Mouse (Mus musculus) small intestine, adult 2 months (tissue): ENCODE data around the gene Camta1.

Experiments used
- CTCF ChIP-seq: fragments of 200-500 bp; IDR thresholded peaks from 2 replicates; pipeline ENCODE4 v1.5.1; 2012; ENCODE audit warnings: low read depth, mild to moderate bottlenecking, control low read depth, inconsistent platforms, low read length, moderate library complexity, mixed read lengths; ENCODE audit not compliant: insufficient replicate concordance, insufficient read length; ENCODE audit errors: extremely low read depth
- POLR2A ChIP-seq: fragments of 200-500 bp; IDR thresholded peaks from 2 replicates; pipeline ENCODE4 v1.6.1; 2012; ENCODE audit warnings: low read depth, mild to moderate bottlenecking, control low read depth, inconsistent platforms, low read length, moderate library complexity

DNA sequence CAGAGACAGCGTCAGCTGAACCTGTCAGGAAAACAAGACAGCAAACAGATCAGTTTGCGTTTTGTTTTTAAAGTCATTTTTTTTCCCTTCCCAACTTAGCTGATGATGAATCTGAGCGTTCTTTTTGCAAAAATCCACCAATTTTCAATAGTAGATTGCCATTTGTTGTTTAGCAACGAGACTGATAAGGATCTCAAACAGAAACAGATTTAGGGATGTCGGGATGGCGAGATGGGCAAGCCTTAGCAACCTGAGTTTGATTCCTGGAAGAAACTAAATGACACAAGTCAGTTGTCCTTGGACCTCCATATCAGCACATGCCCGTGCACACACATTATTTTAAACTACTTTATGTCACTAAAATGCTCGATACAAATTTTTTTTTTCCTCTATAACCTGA, 989.0 kb downstream of the Camta1 start:
- TF ChIP-seq POLR2A, result no peak
- TF ChIP-seq CTCF, result no peak
